In genomic region chr7:46131266-46131665, GRCm38 (mm10) we compare ENCODE assay signal across 11 mouse cellular contexts. TPM values are rescaled to one million over a fixed set of nuclear protein-coding genes. Genes with fewer than 3 reads are reported as not detected.
DNase-seq lines count a peak whose midpoint lies in the region; ATAC-seq lines count a peak whose summit lies in the region.
"Had no signal": no experiment of that assay in that cellular context is flagged by ENCODE, and none has a peak within 500 bp of the region (broad histone marks: within the 10 kb centered on the region; RNA-seq: fewer than 3 reads in every experiment).

No protein-coding gene starts in this region.

- no peak overlapping the region for H3K4me2 ChIP-seq in midbrain, embryonic 14.5 days (ENCODE audit: low read length)
- H3K4me2 ChIP-seq: heart, embryonic 15.5 days had no signal

- intact Hi-C loops in heart, postnatal 10 days (cut with DNase I), result no loop called here

- H3K9me3 ChIP-seq in midbrain, embryonic 14.5 days (ENCODE audit: control insufficient read depth, low read length), result no peaks in the 10 kb centered on the region
- H3K9me3 ChIP-seq in midbrain, embryonic 10.5 days (replicated peaks), result no peaks in the 10 kb centered on the region
- H3K9me3 ChIP-seq: heart, embryonic 15.5 days had no signal

- no peaks in the 10 kb centered on the region for H3K36me3 ChIP-seq in midbrain, embryonic 14.5 days (ENCODE audit: control insufficient read depth, insufficient read depth, low read length)
- H3K36me3 ChIP-seq in midbrain, embryonic 10.5 days, result no peaks in the 10 kb centered on the region
- H3K36me3 ChIP-seq: heart, embryonic 15.5 days had no signal

- 10% methylated on average over 3 of the region's 3 CpGs for WGBS in midbrain, embryonic 14.5 days
- WGBS in midbrain, embryonic 10.5 days, result 28% methylated on average over 3 of the region's 3 CpGs

- ATAC-seq in midbrain, embryonic 14.5 days (ENCODE audit: low FRiP score, low TSS enrichment), result peak; percentile 38; the same call in 1 of the 2 replicates
- ATAC-seq: CD4-positive, CD25-positive, alpha-beta regulatory T cell, adult 4 months had no signal

- DNase-seq in cerebellum, adult 11 months, result peak; percentile 49
- no peak for DNase-seq in cerebellum, postnatal 10 days
- DNase-seq in midbrain, embryonic 14.5 days, result no peak
- DNase-seq in midbrain, embryonic 10.5 days (ENCODE audit: low spot score), result no peak
- peak; percentile 68 to 69 for DNase-seq in cerebellum, postnatal 25 days
- peak; percentile 34 to 41 for DNase-seq in right cerebral cortex, postnatal 36 days (ENCODE audit: low spot score in 2 of 2)
- no peak for DNase-seq in heart, postnatal 10 days
- DNase-seq in gastrocnemius, postnatal 4 days (ENCODE audit: low spot score in 2 of 2), result no peak

- H3K4me1 ChIP-seq in midbrain, embryonic 14.5 days (ENCODE audit: control insufficient read depth, insufficient read depth, low read length), result peaks cover 11% of the 10 kb centered on the region
- peaks cover 30% of the 10 kb centered on the region for H3K4me1 ChIP-seq in midbrain, embryonic 10.5 days

- no peak overlapping the region for H3K27ac ChIP-seq in midbrain, embryonic 14.5 days (replicated peaks; ENCODE audit: low read depth, low read length)
- H3K27ac ChIP-seq in midbrain, embryonic 10.5 days (replicated peaks), result no peak overlapping the region
- H3K27ac ChIP-seq: heart, embryonic 15.5 days; macrophage had no signal

- no peak overlapping the region for H3K4me3 ChIP-seq in midbrain, embryonic 14.5 days (replicated peaks; ENCODE audit: low read depth, low read length)
- no peak overlapping the region for H3K4me3 ChIP-seq in midbrain, embryonic 10.5 days
- H3K4me3 ChIP-seq: heart, embryonic 15.5 days had no signal

- no peaks in the 10 kb centered on the region; the same call in 1 of the 2 replicates for H3K27me3 ChIP-seq in midbrain, embryonic 14.5 days (ENCODE audit: control insufficient read depth, insufficient read depth, low read length)
- H3K27me3 ChIP-seq in midbrain, embryonic 10.5 days (ENCODE audit: low read depth, poor library complexity, severe bottlenecking), result peaks cover 34% of the 10 kb centered on the region

- H3K9ac ChIP-seq in midbrain, embryonic 14.5 days (replicated peaks; ENCODE audit: low read length), result no peak overlapping the region
- H3K9ac ChIP-seq: heart, embryonic 15.5 days had no signal

RNA-seq across cellular contexts. Expression of gene Kcnj11, which starts 30.7 kb away (rescaled TPM):
- 1.6 and 2.0 TPM in 2 replicates for polyA plus RNA-seq in midbrain, embryonic 14.5 days (2014; fragmentation: Nextera tagmentation; extraction: Ambion mirVana)
- polyA plus RNA-seq in midbrain, embryonic 10.5 days (2016; fragmentation: Nextera tagmentation; extraction: Ambion mirVana), result 0.12 and 0.19 TPM in 2 replicates
- total RNA-seq in heart, postnatal 10 days (2021), result 10 to 100 TPM; 77.5 to 85.1 TPM
- 10 to 100 TPM; 41.4 to 45.1 TPM for total RNA-seq in gastrocnemius, postnatal 4 days (2021)
- polyA plus RNA-seq: CD4-positive, CD25-positive, alpha-beta regulatory T cell, adult 4 months; macrophage had no signal

RNA-seq across cellular contexts. Expression of gene Abcc8, which starts 48.6 kb away (rescaled TPM):
- 3.0 and 6.0 TPM in 2 replicates for polyA plus RNA-seq in midbrain, embryonic 14.5 days (2014; fragmentation: Nextera tagmentation; extraction: Ambion mirVana)
- 0.70 and 0.74 TPM in 2 replicates for polyA plus RNA-seq in midbrain, embryonic 10.5 days (2016; fragmentation: Nextera tagmentation; extraction: Ambion mirVana)
- total RNA-seq in heart, postnatal 10 days (2021), result 10 to 100 TPM; 64.1 to 72.6 TPM
- total RNA-seq in gastrocnemius, postnatal 4 days (2021), result 1 to 10 TPM; 4.6 to 6.3 TPM
- polyA plus RNA-seq: CD4-positive, CD25-positive, alpha-beta regulatory T cell, adult 4 months; macrophage had no signal

Comparison
In these comparisons a context has a peak if more than half of its experiments do, and no peak if none do; other contexts are left out.
1. DNase-seq: peak in cerebellum, adult 11 months (single experiment), cerebellum, postnatal 25 days (2 of 2) and right cerebral cortex, postnatal 36 days (2 of 2); none in cerebellum, postnatal 10 days (0 of 2), midbrain, embryonic 14.5 days (single experiment), midbrain, embryonic 10.5 days (single experiment), heart, postnatal 10 days (0 of 2) and gastrocnemius, postnatal 4 days (0 of 2).
2. RNA of gene Abcc8, which starts 48.6 kb away (total RNA-seq): 64.1 to 72.6 TPM in heart, postnatal 10 days; 4.6 to 6.3 TPM in gastrocnemius, postnatal 4 days; every median in the first group is over 4 times any median in the second.